Mouse (Mus musculus) heart, adult 2 months (tissue): ENCODE data around the gene Kcnip2. TPM values are rescaled to one million over a fixed set of nuclear protein-coding genes. Genes with fewer than 3 reads are reported as not detected.

Experiments
- DNase-seq, 2 experiments: peaks; one replicate each; pipeline ENCODE4 v3.0.0; 2021
- H3K27ac ChIP-seq: fragments of 200-600 bp; 2 replicates; pipeline ENCODE4 v1.8.1; 2022
- H3K27me3 ChIP-seq: fragments of 200-500 bp; 2 replicates; pipeline ENCODE4 v1.6.1; 2012; ENCODE audit warnings: mild to moderate bottlenecking, low read length, inconsistent platforms, mixed read lengths; ENCODE audit not compliant: control insufficient read depth, insufficient read depth
- H3K36me3 ChIP-seq: fragments of 200-500 bp; 2 replicates; pipeline ENCODE4 v1.6.1; 2012; ENCODE audit warnings: low read length, inconsistent platforms; ENCODE audit not compliant: control insufficient read depth, insufficient read depth
- H3K4me1 ChIP-seq: fragments of 200-500 bp; 2 replicates; pipeline ENCODE4 v1.6.1; 2011; ENCODE audit warnings: low read length; ENCODE audit not compliant: control insufficient read depth, insufficient read depth
- H3K4me3 ChIP-seq: fragments of 200-600 bp; 2 replicates; pipeline ENCODE4 v1.8.1; 2022
- H3K79me2 ChIP-seq: fragments of 200-500 bp; replicated peaks from 2 replicates; pipeline ENCODE4 v1.6.1; 2012; ENCODE audit warnings: mild to moderate bottlenecking, inconsistent platforms, low read length, moderate library complexity, mixed read lengths; ENCODE audit not compliant: control insufficient read depth, insufficient read depth
- H3K9ac ChIP-seq: fragments of 200-500 bp; 2 replicates; pipeline ENCODE4 v1.6.1; 2012; ENCODE audit warnings: low read depth, mild to moderate bottlenecking, control low read depth, inconsistent platforms, low read length, mixed read lengths
- CTCF ChIP-seq: fragments of 200-600 bp; IDR thresholded peaks from 2 replicates; pipeline ENCODE4 v1.8.1; 2022; ENCODE audit warnings: antibody characterized with exemption, mild to moderate bottlenecking, moderate library complexity
- EP300 ChIP-seq: fragments of 200-500 bp; IDR thresholded peaks from 2 replicates; pipeline ENCODE4 v1.6.1; 2011; ENCODE audit warnings: low read depth, low read length, control low read depth; ENCODE audit not compliant: insufficient read depth
- POLR2A ChIP-seq: fragments of 200-500 bp; IDR thresholded peaks from 2 replicates; pipeline ENCODE4 v1.6.1; 2011; ENCODE audit warnings: mild to moderate bottlenecking, low read depth, low read length, control low read depth; ENCODE audit not compliant: insufficient read depth
- WGBS: fragments of 180-500 bp; shearing (Covaris S2); methylation state at CpG from one replicate; pipeline ENCODE4 v1.1.7; 2018; 5-methylcytosine and 5-hydroxymethylcytosine counted together
- intact Hi-C: fragments of 180-260 bp; cut with DNase I; formaldehyde crosslinking; loops from one replicate; pipeline ENCODE4 v1.15.1; 2025
- polyA plus RNA-seq: library from polyadenylated mRNA; depleted of rRNA; stranded (reverse); fragments of >200 nt; gene quantifications from 2 replicates; pipeline ENCODE4 v1.2.3, GENCODE M21; 2012
- total RNA-seq, 2 experiments: library from RNA; stranded (reverse); gene quantifications; 2 replicates each; pipeline ENCODE4 v1.2.3; 2021

Gene Kcnip2
- total and polyA plus RNA-seq, 3 experiments, result 174 to 216 (median 203) TPM

GRCm38 (mm10) chr19:45815170-45815569, 691 bp downstream of the Kcnip2 start:
- no peaks in the 10 kb centered on the region for H3K36me3 ChIP-seq
- no peaks in the 10 kb centered on the region for H3K27me3 ChIP-seq
- H3K79me2 ChIP-seq, result no peaks in the 10 kb centered on the region
- TF ChIP-seq CTCF (no peak), POLR2A (no peak), EP300 (no peak)
- WGBS, result 49% methylated on average over 10 of the region's 10 CpGs
- peaks cover 3% of the 10 kb centered on the region; the same call in 1 of the 2 replicates for H3K4me1 ChIP-seq
- peak overlapping the region; percentile 79 for H3K27ac ChIP-seq
- no peak for DNase-seq
- intact Hi-C loops, result no loop called here
- H3K9ac ChIP-seq, result peak overlapping the region; percentile 79
- peak overlapping the region; percentile 52 for H3K4me3 ChIP-seq

DNA sequence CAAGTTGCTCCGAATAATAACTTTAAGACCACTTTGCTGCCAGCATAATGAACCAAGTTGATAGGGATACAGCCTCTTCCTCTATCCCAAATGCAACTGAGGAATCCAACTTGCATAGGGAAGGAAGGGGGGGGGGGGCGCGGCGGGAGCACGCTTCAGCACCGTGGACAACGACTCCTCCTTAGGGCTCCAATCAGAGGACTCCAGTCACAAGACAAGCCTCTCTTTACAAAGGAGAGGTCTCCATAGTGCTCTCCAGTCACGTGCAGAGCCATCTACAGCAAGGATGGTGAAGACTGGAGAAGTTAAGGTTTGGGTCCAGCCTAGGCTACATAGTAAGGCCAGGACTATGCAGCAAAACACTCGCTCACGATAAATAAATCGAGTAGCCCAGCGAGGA, 2.1 kb downstream of the Kcnip2 start:
- no peak for TF ChIP-seq EP300
- TF ChIP-seq CTCF, result no peak
- TF ChIP-seq POLR2A, result no peak
- no peaks in the 10 kb centered on the region for H3K36me3 ChIP-seq
- H3K79me2 ChIP-seq, result no peaks in the 10 kb centered on the region
- no peaks in the 10 kb centered on the region for H3K27me3 ChIP-seq
- intact Hi-C loops, result loop anchor here (2.0 to 5.0 kb wide), 3 partner anchors 98 to 201 kb away; no protein-coding TSS in a partner anchor
- no peak overlapping the region for H3K27ac ChIP-seq
- DNase-seq, result no peak
- WGBS, result 11% methylated on average over 12 of the region's 12 CpGs
- H3K9ac ChIP-seq, result no peak overlapping the region
- no peak overlapping the region for H3K4me3 ChIP-seq
- H3K4me1 ChIP-seq, result no peaks in the 10 kb centered on the region

DNA sequence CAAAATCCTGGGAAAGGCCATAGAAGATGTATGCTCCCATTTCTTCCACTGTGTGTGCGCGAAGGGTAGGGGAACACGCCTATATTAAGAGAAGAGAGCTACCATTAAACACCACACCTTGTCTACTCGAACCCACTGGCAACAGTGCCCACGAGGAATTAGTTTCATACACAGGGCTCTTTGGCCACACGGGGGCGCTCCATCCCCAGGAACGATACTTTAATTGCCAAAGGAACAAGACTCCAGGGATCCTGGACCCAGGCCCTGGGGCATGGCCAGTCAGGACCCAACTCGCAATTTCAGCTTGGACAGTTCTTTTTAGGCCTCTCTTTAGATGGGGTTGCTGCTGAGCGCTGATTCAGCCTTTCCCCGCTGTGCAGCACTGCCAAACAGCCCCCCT, 2.6 kb downstream of the Kcnip2 start:
- Histone ChIP-seq H3K36me3 (no peaks in the 10 kb centered on the region), H3K27ac (no peak overlapping the region), H3K27me3 (no peaks in the 10 kb centered on the region), H3K4me1 (no peaks in the 10 kb centered on the region), H3K9ac (no peak overlapping the region), H3K79me2 (no peaks in the 10 kb centered on the region), H3K4me3 (no peak overlapping the region)
- 5% methylated on average over 11 of the region's 11 CpGs for WGBS
- intact Hi-C loops, result loop anchor here (2.0 to 5.0 kb wide), 3 partner anchors 99 to 202 kb away; no protein-coding TSS in a partner anchor
- TF ChIP-seq CTCF (peak; percentile 85), POLR2A (no peak), EP300 (0 out of 2 replicates have a peak, but pooled peaks have one; percentile 37)
- peak; percentile 79 to 86 for DNase-seq

GRCm38 (mm10) chr19:45812673-45813252, 3.1 kb downstream of the Kcnip2 start:
- Histone ChIP-seq H3K4me3 (no peak overlapping the region), H3K36me3 (no peaks in the 10 kb centered on the region), H3K79me2 (no peaks in the 10 kb centered on the region), H3K4me1 (no peaks in the 10 kb centered on the region), H3K27me3 (no peaks in the 10 kb centered on the region), H3K9ac (no peak overlapping the region), H3K27ac (no peak overlapping the region)
- DNase-seq, result no peak
- 22% methylated on average over 8 of the region's 8 CpGs for WGBS
- intact Hi-C loops, result loop anchor here (2.0 to 5.0 kb wide), 3 partner anchors 100 to 202 kb away; no protein-coding TSS in a partner anchor
- TF ChIP-seq CTCF, result no peak
- TF ChIP-seq POLR2A, result no peak
- TF ChIP-seq EP300, result no peak

GRCm38 (mm10) chr19:45812115-45812514, 3.7 kb downstream of the Kcnip2 start:
- Histone ChIP-seq H3K4me3 (no peak overlapping the region), H3K27ac (no peak overlapping the region), H3K36me3 (no peaks in the 10 kb centered on the region), H3K9ac (no peak overlapping the region), H3K27me3 (no peaks in the 10 kb centered on the region), H3K4me1 (no peaks in the 10 kb centered on the region), H3K79me2 (no peaks in the 10 kb centered on the region)
- WGBS, result 11% methylated on average over 16 of the region's 16 CpGs
- peak; percentile 48 to 55 for DNase-seq
- intact Hi-C loops, result loop anchor here (2.0 to 5.0 kb wide), 3 partner anchors 100 to 203 kb away; no protein-coding TSS in a partner anchor
- TF ChIP-seq POLR2A (no peak), CTCF (no peak), EP300 (no peak)

DNA sequence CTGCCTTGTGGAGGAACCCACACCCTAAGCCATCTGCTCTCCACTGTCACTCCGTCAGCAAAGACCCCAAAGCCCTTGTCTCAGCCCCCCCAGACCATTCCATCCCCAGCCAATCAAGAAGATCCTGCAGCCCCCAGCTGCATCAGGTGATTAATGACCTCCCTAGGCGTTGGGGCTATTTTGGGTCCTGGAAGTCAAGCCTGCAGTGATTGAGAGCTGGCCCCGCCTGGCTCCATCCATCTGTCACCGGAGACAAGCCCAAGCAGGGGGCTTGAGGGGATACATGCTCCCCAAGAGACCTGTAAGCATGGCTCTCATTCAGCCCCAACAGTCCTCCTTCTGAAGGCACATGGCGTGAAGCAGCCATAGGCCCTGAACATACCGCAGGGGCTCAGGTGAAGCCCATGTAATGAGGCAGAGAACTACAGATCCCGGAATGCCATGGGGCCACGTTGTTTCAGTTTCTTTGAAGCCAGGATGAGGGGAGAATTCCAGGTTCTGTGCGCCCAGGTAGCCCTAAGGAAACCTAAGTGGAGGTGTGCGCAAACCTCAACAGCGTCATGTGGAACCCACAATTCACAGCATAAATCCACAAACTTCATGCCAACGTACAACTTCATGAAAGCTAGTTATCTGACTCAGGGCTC, 4.7 kb downstream of the Kcnip2 start:
- no peaks in the 10 kb centered on the region for H3K4me1 ChIP-seq
- H3K27ac ChIP-seq, result no peak overlapping the region
- intact Hi-C loops, result loop anchor here (5.0 kb wide), 1 partner anchor 101 kb away; no protein-coding TSS in a partner anchor
- TF ChIP-seq CTCF, result no peak
- TF ChIP-seq POLR2A, result no peak
- TF ChIP-seq EP300, result no peak
- H3K4me3 ChIP-seq, result no peak overlapping the region
- H3K79me2 ChIP-seq, result no peaks in the 10 kb centered on the region
- no peak for DNase-seq
- H3K27me3 ChIP-seq, result no peaks in the 10 kb centered on the region
- 70% methylated on average over 12 of the region's 12 CpGs for WGBS
- no peaks in the 10 kb centered on the region for H3K36me3 ChIP-seq
- no peak overlapping the region for H3K9ac ChIP-seq
